Mouse (Mus musculus) C2C12 (cell line): ENCODE results near the gene Dhx8. TPM values are rescaled to one million over a fixed set of nuclear protein-coding genes. Genes with fewer than 3 reads are reported as not detected.
A peak's percentile ranks its signal among the peaks of the same experiment; 100 is the strongest.

Experiments
- H3K27me3 ChIP-seq: one replicate; pipeline ENCODE4 v1.6.1; 2011; ENCODE audit not compliant: control insufficient read depth, insufficient read depth, insufficient read length
- H3K36me3 ChIP-seq: one replicate; pipeline ENCODE4 v1.6.1; 2011; ENCODE audit not compliant: control insufficient read depth, insufficient read depth
- H3K4me3 ChIP-seq: one replicate; pipeline ENCODE4 v1.5.1; 2011; ENCODE audit warnings: mild to moderate bottlenecking, control low read depth; ENCODE audit not compliant: poor library complexity, insufficient read depth, severe bottlenecking
- H3K79me2 ChIP-seq: one replicate; pipeline ENCODE4 v1.6.1; 2011; ENCODE audit not compliant: control insufficient read depth, insufficient read depth
- H3K79me3 ChIP-seq: one replicate; pipeline ENCODE4 v1.6.1; 2011; ENCODE audit warnings: low read depth, control low read depth
- H3ac ChIP-seq: one replicate; pipeline ENCODE3; 2011; ENCODE audit warnings: low read depth; ENCODE audit not compliant: control insufficient read depth, insufficient read length
- CEBPB ChIP-seq: IDR thresholded peaks from one replicate; pipeline ENCODE4 v1.6.1; 2011; ENCODE audit warnings: low read depth, mild to moderate bottlenecking, control low read depth, moderate library complexity
- CTCF ChIP-seq: IDR thresholded peaks from one replicate; pipeline ENCODE4 v1.5.1; 2011; ENCODE audit not compliant: control insufficient read depth, insufficient read depth, insufficient read length
- FOSL1 ChIP-seq: IDR thresholded peaks from one replicate; pipeline ENCODE4 v1.8.0; 2011; ENCODE audit warnings: mild to moderate bottlenecking, low read length; ENCODE audit not compliant: poor library complexity, insufficient read depth, severe bottlenecking
- MAX ChIP-seq: IDR thresholded peaks from one replicate; pipeline ENCODE4 v1.6.1; 2011; ENCODE audit warnings: mild to moderate bottlenecking, control low read depth
- MYOD1 ChIP-seq: IDR thresholded peaks from one replicate; pipeline ENCODE4 v1.6.1; 2011; ENCODE audit warnings: low read depth; ENCODE audit not compliant: control insufficient read depth, insufficient read length
- MYOG ChIP-seq: IDR thresholded peaks from one replicate; pipeline ENCODE4 v1.6.1; 2011; ENCODE audit not compliant: control insufficient read depth, insufficient read length; ENCODE audit errors: extremely low read depth
- USF1 ChIP-seq: IDR thresholded peaks from one replicate; pipeline ENCODE4 v1.6.1; 2011; ENCODE audit warnings: low read depth, mild to moderate bottlenecking, control low read depth, moderate library complexity
- polyA plus RNA-seq: library from polyadenylated mRNA; unstranded; fragments of >200 nt; fragmentation: generic; extraction: Trizol; gene quantifications from one replicate; pipeline ENCODE4 v1.2.1, GENCODE M21; 2012; ENCODE audit warnings: missing spikeins

Gene Dhx8
- polyA plus RNA-seq, 1 experiment: 17.1 TPM

DNA sequence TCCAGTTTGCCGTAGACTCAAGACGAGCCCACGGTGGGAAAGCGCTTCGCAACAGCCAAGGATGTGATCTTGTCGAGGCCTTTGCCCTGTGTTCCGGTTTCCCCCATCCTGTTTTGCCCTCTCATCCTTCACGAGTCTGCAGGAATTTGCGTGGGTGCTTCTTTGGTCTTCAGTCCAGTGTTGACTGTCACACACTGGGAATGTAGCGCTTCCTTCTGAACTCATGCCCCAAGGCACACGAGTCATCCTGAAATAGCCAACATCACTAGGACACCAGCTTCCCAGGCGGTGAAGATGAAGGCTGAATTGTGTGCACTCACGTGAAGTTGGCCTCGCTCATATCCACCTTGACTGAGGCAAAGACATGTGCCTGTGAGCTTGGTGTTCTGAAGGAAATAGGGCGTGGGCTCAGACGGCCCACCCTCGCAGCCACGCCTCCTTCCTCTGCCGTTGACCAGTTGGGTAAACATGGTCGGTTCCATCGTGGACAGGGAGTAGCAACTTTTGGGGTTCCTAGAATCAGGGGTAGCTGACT lies 12.7 kb upstream of the Dhx8 start:
- Histone ChIP-seq H3K4me3 (no peak overlapping the region), H3K79me2 (no peaks in the 10 kb centered on the region), H3ac (no peak overlapping the region), H3K27me3 (no peaks in the 10 kb centered on the region), H3K79me3 (no peaks in the 10 kb centered on the region), H3K36me3 (no peaks in the 10 kb centered on the region)
- TF ChIP-seq FOSL1: no peak
- TF ChIP-seq MYOG: no peak
- no peak for TF ChIP-seq CEBPB
- TF ChIP-seq CTCF: no peak
- no peak for TF ChIP-seq MAX

DNA sequence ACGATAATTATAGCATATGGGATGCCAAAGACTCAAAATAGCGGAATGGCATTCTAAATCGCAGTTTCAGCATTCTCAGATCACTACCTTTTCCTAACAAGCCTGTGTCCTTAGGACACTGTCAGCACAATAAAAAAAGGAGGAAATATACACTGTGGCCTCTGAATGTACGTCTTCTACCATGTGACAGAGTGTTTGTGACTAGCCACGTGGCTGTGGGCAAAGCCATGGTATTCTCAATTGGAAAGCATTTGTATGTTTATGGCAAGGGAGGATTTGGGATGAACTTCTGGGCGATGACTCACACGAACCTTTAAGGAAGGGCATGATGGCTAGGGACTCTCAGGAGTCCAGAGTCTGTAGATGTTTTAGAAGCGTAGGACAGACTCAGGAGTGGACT lies 7.7 kb upstream of the Dhx8 start:
- Histone ChIP-seq H3K36me3 (no peaks in the 10 kb centered on the region), H3K79me2 (no peaks in the 10 kb centered on the region), H3K79me3 (no peaks in the 10 kb centered on the region), H3K27me3 (no peaks in the 10 kb centered on the region), H3ac (no peak overlapping the region), H3K4me3 (no peak overlapping the region)
- peak; percentile 88 for TF ChIP-seq USF1
- TF ChIP-seq MAX: peak; percentile 84
- TF ChIP-seq CEBPB: no peak

DNA sequence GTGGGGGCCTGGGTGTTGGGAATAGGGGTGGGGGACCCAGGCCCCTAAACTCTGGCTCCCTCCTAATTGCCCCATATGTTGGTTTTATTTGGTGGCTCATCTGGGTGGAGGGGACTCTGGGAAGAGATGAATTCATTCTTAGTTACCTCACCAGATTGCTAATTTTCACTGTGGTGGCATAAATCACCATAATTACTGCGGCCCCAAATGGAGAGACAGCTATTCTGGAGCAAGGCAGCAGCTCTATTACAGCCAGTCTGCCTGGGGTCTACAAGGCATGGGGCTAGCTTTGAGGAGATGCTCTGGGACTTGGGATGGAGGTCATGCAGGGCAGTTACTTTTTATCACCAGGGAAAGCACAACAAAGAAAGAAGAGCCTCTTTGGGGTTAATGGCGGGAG lies 6.0 kb upstream of the Dhx8 start:
- Histone ChIP-seq H3ac (no peak overlapping the region), H3K27me3 (no peaks in the 10 kb centered on the region), H3K79me2 (no peaks in the 10 kb centered on the region), H3K4me3 (no peak overlapping the region), H3K36me3 (no peaks in the 10 kb centered on the region), H3K79me3 (no peaks in the 10 kb centered on the region)
- TF ChIP-seq CEBPB (no peak), MAX (no peak), MYOD1 (no peak), CTCF (no peak), FOSL1 (no peak), MYOG (no peak), USF1 (no peak)

DNA sequence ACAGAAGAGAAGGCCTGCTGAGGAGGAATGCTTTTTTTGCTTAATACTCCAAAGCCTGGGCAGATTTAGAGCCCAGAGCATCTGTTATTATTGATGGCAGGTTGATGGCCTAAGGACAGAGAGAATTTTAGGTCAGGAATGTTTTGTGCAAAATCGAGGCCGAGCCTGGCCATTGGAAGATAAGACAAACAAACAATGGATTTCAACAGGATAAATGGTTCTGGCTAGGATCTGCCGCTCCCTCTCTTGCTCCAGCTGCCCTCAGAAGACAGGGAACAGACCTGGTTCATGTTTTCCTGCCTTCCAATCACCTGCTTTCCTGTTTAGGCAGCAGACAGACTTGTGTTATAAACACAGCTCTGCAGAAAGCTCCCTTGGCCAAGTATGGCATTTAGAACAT lies 3.4 kb upstream of the Dhx8 start:
- no peak overlapping the region for H3ac ChIP-seq

DNA sequence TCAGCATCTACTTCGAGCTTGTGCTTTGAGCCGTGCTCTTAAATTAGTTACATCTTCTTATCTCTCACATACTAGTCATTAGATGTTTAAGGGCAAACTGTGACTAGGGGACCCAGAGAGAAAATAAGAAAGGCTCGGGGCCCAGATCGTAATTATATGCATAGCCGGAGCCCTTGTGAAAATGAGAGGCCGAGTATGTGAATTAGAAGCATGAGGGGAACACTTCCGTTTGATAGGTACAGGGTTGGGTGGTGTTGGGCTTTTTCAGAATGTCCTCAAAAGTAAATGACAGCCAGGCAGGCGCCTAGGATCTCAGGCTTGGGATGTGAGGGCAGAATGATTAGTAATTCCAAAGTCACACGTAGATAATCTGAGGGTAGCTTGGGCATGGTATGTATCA lies 877 bp downstream of the Dhx8 start:
- Histone ChIP-seq H3K79me2 (peaks cover 30% of the 10 kb centered on the region), H3ac (peak overlapping the region; percentile 95), H3K4me3 (peak overlapping the region; percentile 94), H3K79me3 (peaks cover 15% of the 10 kb centered on the region), H3K36me3 (peaks cover 39% of the 10 kb centered on the region), H3K27me3 (no peaks in the 10 kb centered on the region)
- no peak for TF ChIP-seq FOSL1
- no peak for TF ChIP-seq MYOG
- no peak for TF ChIP-seq CEBPB
- no peak for TF ChIP-seq USF1
- no peak for TF ChIP-seq CTCF
- no peak for TF ChIP-seq MAX
- no peak for TF ChIP-seq MYOD1

More for the DNA sequence above, 3.4 kb upstream of the Dhx8 start:
- Histone ChIP-seq H3K79me3 (peaks cover 12% of the 10 kb centered on the region), H3K36me3 (no peaks in the 10 kb centered on the region), H3K27me3 (no peaks in the 10 kb centered on the region), H3K4me3 (no peak overlapping the region), H3K79me2 (peaks cover 16% of the 10 kb centered on the region)
- TF ChIP-seq FOSL1 (no peak), MYOG (no peak), MYOD1 (no peak), CTCF (no peak)

DNA sequence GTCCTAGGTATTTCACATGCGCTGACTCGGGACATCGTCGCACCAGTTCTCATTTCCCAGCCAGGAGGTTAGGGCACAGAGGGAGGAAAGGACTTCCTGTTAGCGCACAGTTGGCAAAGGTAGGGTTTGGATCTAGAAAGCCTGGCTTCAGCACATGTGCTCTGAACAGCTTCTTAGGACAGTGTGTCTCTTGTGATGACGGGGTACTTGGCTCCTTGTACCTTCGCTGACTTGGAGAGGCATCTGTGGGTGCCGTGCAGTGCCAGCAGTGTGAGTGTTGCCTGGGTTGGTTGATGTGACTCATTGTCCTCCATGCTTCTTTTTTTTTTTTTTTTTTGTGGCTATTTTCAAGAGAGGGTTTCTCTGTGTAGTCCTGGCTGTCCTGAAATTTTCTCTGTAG lies 23.9 kb downstream of the Dhx8 start:
- no peak overlapping the region for H3K4me3 ChIP-seq
- H3K79me3 ChIP-seq: no peaks in the 10 kb centered on the region
- peaks cover 93% of the 10 kb centered on the region for H3K36me3 ChIP-seq
- TF ChIP-seq MYOG (no peak), CTCF (no peak), CEBPB (no peak), USF1 (no peak), MYOD1 (no peak), MAX (no peak), FOSL1 (no peak)
- H3K27me3 ChIP-seq: no peaks in the 10 kb centered on the region
- H3K79me2 ChIP-seq: no peaks in the 10 kb centered on the region
- no peak overlapping the region for H3ac ChIP-seq
